Mouse (Mus musculus): Measurements from ENCODE around the gene Fgf15.

GRCm38 (mm10) chr7:144894706-144895105, 1.6 kb upstream of the Fgf15 start:
- TF ChIP-seq CTCF (IDR thresholded peaks at IDR 0.05; ENCODE audit: low read depth, low read length) (no peak), GATA2 (IDR thresholded peaks at IDR 0.05; ENCODE audit: borderline replicate concordance, low read depth, low read length) (no peak), GATA1 (IDR thresholded peaks at IDR 0.05; ENCODE audit: borderline replicate concordance, low read length) (no peak), TAL1 (conservative IDR thresholded peaks at IDR 0.05; ENCODE audit: low read depth, low read length) (no peak)
